Mouse (Mus musculus) limb, embryonic 14.5 days (tissue): ENCODE measurements around the gene Ilf3. TPM values are rescaled to one million over a fixed set of nuclear protein-coding genes. Genes with fewer than 3 reads are reported as not detected.
A peak's percentile ranks its signal among the peaks of the same experiment; 100 is the strongest.

Experiments
- ATAC-seq: fragments of 200-750 bp; cut with Nextera tagmentation; 2 replicates; pipeline ENCODE4 v1.8.0; 2017; ENCODE audit warnings: low read depth, moderate number of reproducible peaks, moderate TSS enrichment; ENCODE audit not compliant: low FRiP score
- DNase-seq: peaks from one replicate; pipeline ENCODE4 v3.0.0-alpha.2; 2015; ENCODE audit warnings: low spot score
- H3K27ac ChIP-seq: fragments of 300-500 bp; sonication (generic); replicated peaks from 2 replicates; pipeline ENCODE4 v1.5.1; 2014; ENCODE audit warnings: low read depth, mild to moderate bottlenecking, low read length, moderate library complexity, mixed read lengths
- H3K27me3 ChIP-seq: fragments of 300-500 bp; sonication (generic); 2 replicates; pipeline ENCODE4 v1.6.1; 2014; ENCODE audit warnings: low read length, mixed read lengths; ENCODE audit not compliant: control insufficient read depth, insufficient read depth
- H3K36me3 ChIP-seq: fragments of 300-500 bp; sonication (generic); 2 replicates; pipeline ENCODE4 v1.6.1; 2014; ENCODE audit warnings: mild to moderate bottlenecking, low read length, moderate library complexity, mixed read lengths; ENCODE audit not compliant: control insufficient read depth, insufficient read depth
- H3K4me1 ChIP-seq: fragments of 300-500 bp; sonication (generic); 2 replicates; pipeline ENCODE4 v1.6.1; 2014; ENCODE audit warnings: antibody characterized with exemption, low read length, mixed read lengths; ENCODE audit not compliant: control insufficient read depth, insufficient read depth
- H3K4me2 ChIP-seq: fragments of 300-500 bp; sonication (generic); replicated peaks from 2 replicates; pipeline ENCODE4 v1.6.1; 2014; ENCODE audit warnings: low read depth, mild to moderate bottlenecking, low read length, moderate library complexity; ENCODE audit not compliant: severe bottlenecking
- H3K4me3 ChIP-seq: fragments of 300-500 bp; sonication (generic); replicated peaks from 2 replicates; pipeline ENCODE4 v1.5.1; 2014; ENCODE audit warnings: low read length
- H3K9ac ChIP-seq: fragments of 300-500 bp; sonication (generic); 2 replicates; pipeline ENCODE4 v1.6.1; 2014; ENCODE audit warnings: mild to moderate bottlenecking, low read depth, low read length, moderate library complexity; ENCODE audit not compliant: severe bottlenecking
- H3K9me3 ChIP-seq: fragments of 300-500 bp; sonication (generic); 2 replicates; pipeline ENCODE4 v1.6.1; 2016; ENCODE audit warnings: low read length; ENCODE audit not compliant: control insufficient read depth
- POLR2A ChIP-seq: fragments of 200-500 bp; IDR thresholded peaks from 2 replicates; pipeline ENCODE4 v1.8.0; 2012; ENCODE audit warnings: inconsistent platforms, mild to moderate bottlenecking, moderate library complexity, borderline replicate concordance; ENCODE audit not compliant: insufficient read depth, insufficient read length; ENCODE audit errors: extremely low read depth
- WGBS: fragments of 180-500 bp; shearing (Covaris S2); extraction: QIAGEN DNeasy Blood & Tissue Kit; methylation state at CpG from one replicate; pipeline ENCODE4 v1.1.7; 2014; 5-methylcytosine and 5-hydroxymethylcytosine counted together
- polyA plus RNA-seq, 2 experiments: library from polyadenylated mRNA; depleted of rRNA in 1 of 2; stranded (reverse) in 1 of 2; unstranded in 1 of 2; fragments of >200 nt; fragmentation: Nextera tagmentation in 1 of 2; extraction: Ambion mirVana in 1 of 2; gene quantifications; 2 replicates each; pipeline versions ENCODE4 v1.2.1 to v1.2.3; 2012 to 2014

Gene Ilf3
- polyA plus RNA-seq, 2 experiments, result 174 to 180 TPM

GRCm38 (mm10) chr9:21366541-21367220 is 990 bp upstream of the Ilf3 start:
- Histone ChIP-seq H3K4me3 (peak overlapping the region; percentile 32), H3K27me3 (no peaks in the 10 kb centered on the region), H3K9me3 (no peaks in the 10 kb centered on the region), H3K27ac (peak overlapping the region; percentile 86), H3K4me1 (peaks cover 4% of the 10 kb centered on the region; the same call in 1 of the 2 replicates), H3K9ac (peak overlapping the region; percentile 39; the same call in 1 of the 2 replicates), H3K36me3 (peaks cover 3% of the 10 kb centered on the region), H3K4me2 (peak overlapping the region; percentile 66)
- DNase-seq (peak; percentile 48), ATAC-seq (no peak)
- 32% methylated on average over 14 of the region's 14 CpGs for WGBS
- no peak for TF ChIP-seq POLR2A

DNA sequence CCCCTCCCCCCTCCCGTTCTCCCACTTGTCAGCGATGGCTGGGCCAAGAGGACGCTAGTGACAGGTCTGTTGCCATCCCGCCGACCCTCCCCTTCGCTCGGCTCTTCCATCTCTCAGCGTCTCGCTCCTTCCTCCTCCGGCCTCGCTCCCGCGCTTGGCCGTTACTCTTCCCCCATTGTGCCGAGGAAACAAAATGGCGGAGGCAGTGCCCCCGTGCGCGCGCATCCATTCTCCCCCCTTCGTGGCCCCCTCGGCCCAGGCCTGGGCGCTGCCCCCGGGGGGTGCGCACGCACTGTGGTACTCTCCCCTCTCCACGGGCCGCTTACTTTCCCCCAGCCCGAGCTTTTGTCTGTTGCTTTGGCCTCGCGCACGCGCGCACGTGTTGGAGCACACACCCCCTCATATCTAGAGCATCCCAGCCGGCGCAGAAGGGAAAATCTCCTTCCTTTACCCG is 487 bp downstream of the Ilf3 start:
- peak; percentile 84 for DNase-seq
- peaks cover 14% of the 10 kb centered on the region for H3K36me3 ChIP-seq
- no peaks in the 10 kb centered on the region for H3K9me3 ChIP-seq
- peak; percentile 43 for ATAC-seq
- peak overlapping the region; percentile 88 for H3K27ac ChIP-seq
- no peaks in the 10 kb centered on the region for H3K27me3 ChIP-seq
- peaks cover 4% of the 10 kb centered on the region; the same call in 1 of the 2 replicates for H3K4me1 ChIP-seq
- peak overlapping the region; percentile 91 for H3K4me2 ChIP-seq
- no peak for TF ChIP-seq POLR2A
- H3K4me3 ChIP-seq, result peak overlapping the region; percentile 80
- peak overlapping the region; percentile 92 for H3K9ac ChIP-seq
- WGBS, result under 1% methylated on average over 36 of the region's 38 CpGs

- DNase-seq, result no peak
- peaks cover 14% of the 10 kb centered on the region for H3K36me3 ChIP-seq
- H3K27me3 ChIP-seq, result no peaks in the 10 kb centered on the region
- H3K4me3 ChIP-seq, result peak overlapping the region; percentile 80
- ATAC-seq, result no peak
- H3K9ac ChIP-seq, result peak overlapping the region; percentile 92
- TF ChIP-seq POLR2A, result no peak
- 63% methylated on average over 11 of the region's 11 CpGs for WGBS
- peaks cover 4% of the 10 kb centered on the region; the same call in 1 of the 2 replicates for H3K4me1 ChIP-seq
- H3K27ac ChIP-seq, result no peak overlapping the region
- H3K9me3 ChIP-seq, result no peaks in the 10 kb centered on the region
- peak overlapping the region; percentile 91 for H3K4me2 ChIP-seq
Observed at GRCm38 (mm10) chr9:21369080-21369479, 1.4 kb downstream of the Ilf3 start.

GRCm38 (mm10) chr9:21370876-21371275 is 3.2 kb downstream of the Ilf3 start:
- no peak for ATAC-seq
- H3K36me3 ChIP-seq, result peaks cover 18% of the 10 kb centered on the region
- H3K4me1 ChIP-seq, result peaks cover 4% of the 10 kb centered on the region; the same call in 1 of the 2 replicates
- no peak overlapping the region for H3K4me2 ChIP-seq
- 79% methylated on average over 2 of the region's 2 CpGs for WGBS
- H3K27ac ChIP-seq, result no peak overlapping the region
- no peak overlapping the region for H3K4me3 ChIP-seq
- H3K9me3 ChIP-seq, result no peaks in the 10 kb centered on the region
- DNase-seq, result no peak
- TF ChIP-seq POLR2A, result no peak
- no peak overlapping the region for H3K9ac ChIP-seq
- no peaks in the 10 kb centered on the region for H3K27me3 ChIP-seq

DNA sequence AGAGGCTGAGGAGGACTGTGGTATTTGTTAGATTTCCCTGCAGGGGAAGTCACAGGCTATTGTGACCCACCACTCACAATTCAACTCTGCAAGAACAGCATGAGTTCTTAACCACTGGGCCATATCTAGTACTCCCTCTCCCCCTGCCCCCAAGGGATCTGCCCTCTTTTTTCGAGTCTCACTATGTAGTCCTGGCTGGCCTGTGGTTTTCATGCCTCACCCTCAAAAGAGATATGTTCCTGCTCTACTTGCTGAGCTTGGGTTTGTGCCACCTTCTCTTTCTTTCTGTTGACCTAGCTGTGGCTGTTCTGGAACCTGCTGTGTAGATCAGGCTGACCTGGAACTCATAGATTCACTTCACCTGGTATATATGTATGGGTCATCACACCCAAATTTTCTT is 4.8 kb downstream of the Ilf3 start:
- no peak for DNase-seq
- no peak overlapping the region for H3K27ac ChIP-seq
- no peak overlapping the region for H3K4me2 ChIP-seq
- WGBS, result 88% methylated on average over 1 of the region's 1 CpGs
- no peaks in the 10 kb centered on the region for H3K27me3 ChIP-seq
- H3K9me3 ChIP-seq, result no peaks in the 10 kb centered on the region
- no peak overlapping the region for H3K9ac ChIP-seq
- no peak for TF ChIP-seq POLR2A
- peaks cover 4% of the 10 kb centered on the region; the same call in 1 of the 2 replicates for H3K4me1 ChIP-seq
- peaks cover 18% of the 10 kb centered on the region for H3K36me3 ChIP-seq
- no peak overlapping the region for H3K4me3 ChIP-seq
- no peak for ATAC-seq
